Mouse (Mus musculus) megakaryocyte, embryonic 14.5 days (primary cell): Measurements from ENCODE around the gene Irf6. TPM values are rescaled to one million over a fixed set of nuclear protein-coding genes. Genes with fewer than 3 reads are reported as not detected.
A peak's percentile ranks its signal among the peaks of the same experiment; 100 is the strongest.

Experiments used
- H3K27me3 ChIP-seq: replicated peaks from 2 replicates; pipeline ENCODE3; 2012; ENCODE audit warnings: inconsistent platforms
- H3K36me3 ChIP-seq: replicated peaks from 2 replicates; pipeline ENCODE3; 2012; ENCODE audit warnings: low read length, inconsistent platforms, mixed read lengths
- H3K4me1 ChIP-seq: 2 replicates; pipeline ENCODE4 v1.6.1; 2012; ENCODE audit warnings: inconsistent platforms
- H3K4me3 ChIP-seq: replicated peaks from 2 replicates; pipeline ENCODE3; 2012; ENCODE audit warnings: moderate library complexity, mild to moderate bottlenecking, inconsistent platforms
- H3K9me3 ChIP-seq: 2 replicates; pipeline ENCODE4 v1.6.1; 2012; ENCODE audit warnings: inconsistent platforms
- FLI1 ChIP-seq: IDR thresholded peaks from 2 replicates; pipeline ENCODE4 v1.6.1; 2012; ENCODE audit warnings: low read length, inconsistent platforms, mixed read lengths
- GATA1 ChIP-seq: IDR thresholded peaks from 3 replicates; pipeline ENCODE4 v1.6.1; 2012; ENCODE audit warnings: mixed read lengths, low read length, inconsistent platforms, borderline replicate concordance
- polyA plus RNA-seq: library from polyadenylated mRNA; stranded (reverse); fragments of >175 nt; gene quantifications from 2 replicates; pipeline ENCODE4 v1.2.3, GENCODE M21; 2012; ENCODE audit warnings: low replicate concordance; ENCODE audit not compliant: insufficient read depth

Gene Irf6
- polyA plus RNA-seq, 1 experiment: not detected

GRCm38 (mm10) chr1:193131311-193131948 lies 21.5 kb upstream of the Irf6 start:
- Histone ChIP-seq H3K4me3 (no peak overlapping the region), H3K4me1 (peaks cover 32% of the 10 kb centered on the region), H3K36me3 (peaks cover 18% of the 10 kb centered on the region), H3K9me3 (no peaks in the 10 kb centered on the region), H3K27me3 (peaks cover 9% of the 10 kb centered on the region)
- TF ChIP-seq FLI1: no peak
- TF ChIP-seq GATA1: no peak

DNA sequence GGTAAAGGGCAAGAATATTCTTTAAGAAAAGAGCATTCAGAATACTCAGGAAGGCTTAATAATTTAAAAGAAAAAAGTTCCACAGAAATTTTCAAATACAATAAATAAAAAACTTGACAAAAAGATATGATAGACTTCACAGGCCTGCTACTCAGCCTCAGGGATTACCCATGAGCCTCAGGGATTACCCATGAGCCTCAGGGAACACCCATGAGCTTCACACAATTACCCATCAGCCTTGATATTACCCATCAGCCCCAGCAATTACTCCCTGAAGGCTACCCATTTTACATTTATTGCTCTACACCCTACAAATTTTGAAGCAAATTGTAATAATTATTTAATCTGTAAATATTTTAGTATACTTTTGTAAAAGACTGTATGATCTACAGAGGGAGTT lies 20.5 kb upstream of the Irf6 start:
- H3K9me3 ChIP-seq: no peaks in the 10 kb centered on the region
- peaks cover 9% of the 10 kb centered on the region for H3K36me3 ChIP-seq
- peaks cover 30% of the 10 kb centered on the region for H3K4me1 ChIP-seq
- peaks cover 15% of the 10 kb centered on the region for H3K27me3 ChIP-seq
- no peak overlapping the region for H3K4me3 ChIP-seq
- TF ChIP-seq GATA1 (no peak), FLI1 (no peak)

DNA sequence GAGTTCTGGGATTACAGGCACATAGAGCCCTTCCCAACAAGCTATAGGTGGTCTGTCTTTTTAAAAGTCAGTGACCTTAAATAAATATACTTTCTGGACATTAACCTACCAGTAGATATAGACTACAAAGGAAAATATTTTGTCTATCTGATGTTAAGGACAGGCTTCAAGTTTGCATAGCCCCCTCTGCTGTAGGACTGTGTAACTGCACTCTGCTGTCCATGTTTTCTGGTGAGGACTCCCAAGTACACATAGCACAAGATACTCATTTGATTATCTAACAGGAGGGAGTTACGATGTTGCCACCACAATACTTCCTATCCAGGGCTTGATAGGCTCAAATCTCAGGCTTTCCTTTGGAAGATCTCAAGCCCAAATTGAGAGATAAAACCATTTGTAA lies 19.2 kb upstream of the Irf6 start:
- Histone ChIP-seq H3K36me3 (no peaks in the 10 kb centered on the region), H3K9me3 (no peaks in the 10 kb centered on the region), H3K4me1 (peaks cover 27% of the 10 kb centered on the region), H3K4me3 (no peak overlapping the region), H3K27me3 (peaks cover 21% of the 10 kb centered on the region)
- TF ChIP-seq GATA1 (no peak), FLI1 (no peak)

DNA sequence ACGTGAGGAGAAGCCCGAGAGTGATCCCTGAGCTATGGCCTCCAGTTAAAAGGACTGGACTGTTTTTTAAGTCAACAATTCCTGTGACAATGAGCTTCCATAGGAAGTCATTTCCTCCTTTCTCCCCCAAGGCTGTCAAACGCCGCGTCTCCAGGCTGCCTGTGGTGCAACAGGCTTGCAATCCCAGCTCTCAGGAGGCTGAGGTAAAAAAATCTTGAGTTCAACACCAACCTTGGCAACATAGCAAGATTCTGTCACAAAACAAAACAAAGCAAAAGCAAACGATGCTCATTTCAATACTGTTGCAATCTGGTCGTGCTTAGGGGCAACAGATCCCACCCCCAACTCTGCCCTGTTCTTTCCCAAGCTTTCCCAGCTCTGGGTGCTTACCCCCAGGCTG lies 14.8 kb upstream of the Irf6 start:
- peaks cover 25% of the 10 kb centered on the region for H3K4me1 ChIP-seq
- H3K4me3 ChIP-seq: no peak overlapping the region
- TF ChIP-seq FLI1 (no peak), GATA1 (no peak)
- no peaks in the 10 kb centered on the region for H3K36me3 ChIP-seq
- H3K9me3 ChIP-seq: no peaks in the 10 kb centered on the region
- H3K27me3 ChIP-seq: peaks cover 27% of the 10 kb centered on the region

DNA sequence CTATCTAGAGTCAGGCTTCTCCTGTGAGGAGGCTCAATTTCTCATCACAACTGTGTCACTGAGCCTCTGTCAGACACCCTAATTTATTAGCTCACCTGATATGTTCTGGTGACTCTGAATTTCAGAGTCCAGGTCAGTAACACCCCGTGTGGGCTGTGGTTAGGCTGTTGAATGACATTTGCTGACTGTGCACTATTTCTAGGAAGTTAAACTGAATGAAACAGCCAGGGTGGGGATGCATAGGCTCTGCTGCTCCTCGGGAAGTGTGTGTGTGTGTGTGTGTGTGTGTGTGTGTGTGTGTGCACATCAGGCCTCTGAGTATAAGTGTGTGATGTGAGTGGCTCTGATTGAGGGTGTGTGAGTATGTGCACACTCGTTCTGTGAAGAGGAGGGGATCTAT lies 14.2 kb upstream of the Irf6 start:
- Histone ChIP-seq H3K9me3 (no peaks in the 10 kb centered on the region), H3K36me3 (no peaks in the 10 kb centered on the region), H3K27me3 (peaks cover 27% of the 10 kb centered on the region), H3K4me3 (peak overlapping the region; percentile 65), H3K4me1 (peaks cover 28% of the 10 kb centered on the region)
- TF ChIP-seq GATA1 (no peak), FLI1 (no peak)

DNA sequence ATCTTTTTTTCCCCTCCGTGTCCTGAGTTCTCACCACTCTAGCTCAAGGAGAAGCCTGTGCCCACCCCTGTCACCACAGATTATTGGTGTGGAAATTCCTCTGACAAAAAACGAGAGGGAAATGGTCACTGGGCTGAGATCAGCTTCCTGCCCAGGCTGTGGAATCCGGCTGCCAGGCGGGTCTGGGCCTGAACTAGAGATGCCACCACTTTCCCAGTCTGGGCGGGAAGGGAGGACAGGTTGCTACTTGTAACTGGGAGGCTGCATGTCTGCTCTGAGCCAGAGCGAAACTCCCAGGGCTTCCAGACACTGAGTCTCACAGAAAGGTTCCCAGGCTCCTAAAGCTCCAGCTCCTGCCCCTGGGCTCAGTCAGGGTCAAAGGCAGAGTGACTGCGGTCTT lies 11.8 kb upstream of the Irf6 start:
- TF ChIP-seq GATA1 (no peak), FLI1 (no peak)
- Histone ChIP-seq H3K4me3 (no peak overlapping the region), H3K27me3 (peaks cover 28% of the 10 kb centered on the region), H3K4me1 (peaks cover 34% of the 10 kb centered on the region), H3K9me3 (no peaks in the 10 kb centered on the region), H3K36me3 (no peaks in the 10 kb centered on the region)

DNA sequence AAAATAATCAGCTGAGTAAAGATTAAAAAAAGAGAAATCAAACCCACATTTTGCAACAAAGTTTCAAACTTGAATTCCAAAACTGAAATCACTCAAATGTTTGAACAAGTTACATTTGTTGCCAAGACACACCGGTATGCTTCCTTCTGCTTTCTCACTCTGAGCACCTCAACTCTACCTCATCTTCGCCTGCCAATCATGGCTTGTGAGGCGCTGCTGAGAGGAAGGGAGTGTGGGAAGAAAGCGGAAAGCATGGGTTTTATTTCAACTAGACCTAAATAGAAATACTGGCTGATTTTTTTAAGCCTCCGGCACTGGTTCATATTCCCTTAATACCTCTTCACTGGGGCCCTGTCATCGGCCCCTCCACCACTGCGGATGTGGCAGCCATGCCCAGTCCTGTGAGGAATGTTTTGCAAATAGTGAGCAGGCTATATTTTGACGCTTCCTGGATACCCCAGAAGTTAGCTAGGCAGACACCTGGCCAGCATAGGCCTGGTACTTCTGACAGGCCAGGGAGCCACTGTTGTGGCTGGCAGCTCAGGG lies 10.3 kb upstream of the Irf6 start:
- Histone ChIP-seq H3K4me1 (peaks cover 38% of the 10 kb centered on the region), H3K36me3 (no peaks in the 10 kb centered on the region), H3K4me3 (no peak overlapping the region), H3K9me3 (0 out of 2 replicates have a peak, but pooled peaks cover 3% of the 10 kb centered on the region), H3K27me3 (peaks cover 22% of the 10 kb centered on the region)
- no peak for TF ChIP-seq GATA1
- TF ChIP-seq FLI1: no peak

DNA sequence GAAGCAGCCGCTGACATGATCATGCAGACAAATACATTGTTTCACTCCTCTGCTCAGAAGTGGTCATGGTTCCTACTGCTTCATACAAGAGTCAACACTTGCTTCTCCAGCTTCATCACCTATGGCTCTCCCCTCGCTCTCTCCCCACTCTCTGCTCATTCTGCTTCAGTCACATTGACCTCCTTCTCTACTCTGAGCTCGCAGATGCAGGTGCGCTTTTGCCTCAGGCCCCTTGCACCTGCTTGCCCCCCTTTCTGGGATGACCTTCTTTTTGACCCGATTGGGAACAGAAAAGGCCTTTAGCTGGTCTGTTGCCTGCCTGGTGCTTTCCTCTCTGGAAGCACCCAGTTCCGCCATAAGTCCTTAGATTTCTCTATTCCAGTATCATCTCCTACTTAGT lies 8.4 kb upstream of the Irf6 start:
- peaks cover 24% of the 10 kb centered on the region for H3K27me3 ChIP-seq
- peaks cover 28% of the 10 kb centered on the region for H3K4me1 ChIP-seq
- H3K4me3 ChIP-seq: no peak overlapping the region
- no peaks in the 10 kb centered on the region for H3K36me3 ChIP-seq
- 0 out of 2 replicates have a peak, but pooled peaks cover 3% of the 10 kb centered on the region for H3K9me3 ChIP-seq
- TF ChIP-seq GATA1 (no peak), FLI1 (no peak)

- peaks cover 30% of the 10 kb centered on the region for H3K4me1 ChIP-seq
Measured at GRCm38 (mm10) chr1:193145101-193145500, 7.8 kb upstream of the Irf6 start.

GRCm38 (mm10) chr1:193146416-193146815 lies 6.5 kb upstream of the Irf6 start:
- TF ChIP-seq FLI1 (no peak), GATA1 (no peak)
- peaks cover 33% of the 10 kb centered on the region for H3K4me1 ChIP-seq
- H3K9me3 ChIP-seq: 0 out of 2 replicates have a peak, but pooled peaks cover 3% of the 10 kb centered on the region
- H3K27me3 ChIP-seq: peaks cover 32% of the 10 kb centered on the region
- H3K36me3 ChIP-seq: no peaks in the 10 kb centered on the region
- no peak overlapping the region for H3K4me3 ChIP-seq

More at GRCm38 (mm10) chr1:193145101-193145500, 7.8 kb upstream of the Irf6 start:
- H3K27me3 ChIP-seq: peaks cover 20% of the 10 kb centered on the region
- TF ChIP-seq GATA1 (no peak), FLI1 (no peak)
- H3K36me3 ChIP-seq: no peaks in the 10 kb centered on the region
- 0 out of 2 replicates have a peak, but pooled peaks cover 3% of the 10 kb centered on the region for H3K9me3 ChIP-seq
- no peak overlapping the region for H3K4me3 ChIP-seq
